Mouse (Mus musculus) frontal cortex, adult 2 months (tissue): ENCODE measurements around the gene Zfp786. TPM values are rescaled to one million over a fixed set of nuclear protein-coding genes. Genes with fewer than 3 reads are reported as not detected.
"Not testable (repeated sequence)": the region's sequence is repeated elsewhere in the genome, so short reads cannot be mapped to it uniquely, and the experiment has no call there.

Experiments
- DNase-seq, 2 experiments: peaks; one replicate each; pipeline ENCODE4 v3.0.0; 2022; ENCODE audit warnings: low spot score in 1 of 2; ENCODE audit errors: extremely low spot score in 1 of 2
- polyA plus RNA-seq: library from polyadenylated mRNA; depleted of rRNA; stranded (reverse); fragments of >200 nt; gene quantifications from 2 replicates; pipeline ENCODE4 v1.2.3, GENCODE M21; 2012; rRNA removed

Gene Zfp786
- polyA plus RNA-seq, 1 experiment = 2.4 TPM

DNA sequence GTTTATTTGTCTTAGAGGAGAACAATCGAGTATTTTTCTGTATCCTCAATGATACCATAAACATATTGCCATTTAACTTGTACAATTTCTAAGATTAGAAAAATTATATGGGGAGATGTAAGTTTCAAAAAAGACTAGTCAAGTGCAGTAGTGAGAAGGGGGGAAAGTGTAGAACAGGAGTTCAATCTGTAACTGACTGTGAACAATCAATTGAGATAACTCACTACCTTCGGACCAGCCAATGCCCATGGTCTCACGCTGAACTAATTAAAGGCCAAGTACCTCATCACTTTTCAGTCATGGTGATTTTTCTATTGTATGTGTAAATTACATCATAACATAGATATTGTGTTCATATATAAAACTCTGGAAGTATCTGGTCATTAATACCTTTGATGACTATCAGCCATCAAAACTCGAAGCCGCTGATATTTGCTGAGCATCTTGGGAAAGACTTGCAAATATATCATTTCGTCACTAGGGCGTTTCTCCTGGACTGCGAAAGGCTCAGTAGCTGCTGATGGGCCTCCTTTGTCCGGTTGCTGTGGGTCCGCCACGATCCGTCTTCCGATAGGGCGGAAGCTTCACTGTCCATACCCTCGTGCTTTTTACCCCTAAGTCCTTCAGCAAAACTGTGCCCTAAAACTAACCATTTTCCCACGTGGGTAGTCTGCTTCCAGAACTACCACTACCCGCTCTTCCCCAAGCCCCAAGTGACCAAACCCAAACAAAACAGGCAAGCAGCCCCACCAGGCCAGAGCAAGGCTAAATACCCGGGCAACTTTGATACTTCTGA is 42.5 kb downstream of the Zfp786 start:
- peak; percentile 75 to 89 for DNase-seq

DNA sequence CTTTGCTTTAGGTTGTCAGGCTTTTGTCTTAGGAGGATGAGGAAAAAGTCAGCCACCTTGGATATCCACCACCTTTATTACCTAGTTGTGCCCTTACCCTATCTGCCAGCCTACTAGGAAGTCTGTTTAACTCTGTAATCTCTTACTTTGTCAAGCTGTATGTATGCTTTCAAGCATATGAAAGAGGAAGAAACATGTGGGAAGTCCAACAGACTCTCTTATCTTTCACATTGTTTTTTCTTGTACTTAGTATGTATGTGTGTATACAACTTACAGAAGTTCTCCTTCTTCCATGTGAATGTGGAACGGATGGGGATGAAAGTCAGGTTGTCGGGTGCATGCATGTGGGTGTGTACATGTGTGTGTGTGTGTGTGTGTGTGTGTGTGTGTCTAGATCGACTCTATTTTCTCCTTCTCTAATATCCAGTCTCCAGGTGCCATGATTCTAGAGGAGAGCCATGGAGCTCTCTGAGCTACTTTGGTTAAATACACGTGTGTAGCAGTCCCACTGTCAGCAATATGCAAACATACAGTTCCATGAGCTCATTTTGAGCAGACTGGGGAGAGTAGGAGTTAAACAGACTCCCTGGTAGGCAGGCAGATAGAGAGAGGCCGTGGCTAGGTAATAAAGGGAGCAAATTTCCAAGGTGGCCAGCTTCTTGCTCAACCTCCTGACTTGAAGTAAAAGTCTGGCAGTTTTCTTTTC is 45.8 kb downstream of the Zfp786 start:
- DNase-seq = no peak

DNA sequence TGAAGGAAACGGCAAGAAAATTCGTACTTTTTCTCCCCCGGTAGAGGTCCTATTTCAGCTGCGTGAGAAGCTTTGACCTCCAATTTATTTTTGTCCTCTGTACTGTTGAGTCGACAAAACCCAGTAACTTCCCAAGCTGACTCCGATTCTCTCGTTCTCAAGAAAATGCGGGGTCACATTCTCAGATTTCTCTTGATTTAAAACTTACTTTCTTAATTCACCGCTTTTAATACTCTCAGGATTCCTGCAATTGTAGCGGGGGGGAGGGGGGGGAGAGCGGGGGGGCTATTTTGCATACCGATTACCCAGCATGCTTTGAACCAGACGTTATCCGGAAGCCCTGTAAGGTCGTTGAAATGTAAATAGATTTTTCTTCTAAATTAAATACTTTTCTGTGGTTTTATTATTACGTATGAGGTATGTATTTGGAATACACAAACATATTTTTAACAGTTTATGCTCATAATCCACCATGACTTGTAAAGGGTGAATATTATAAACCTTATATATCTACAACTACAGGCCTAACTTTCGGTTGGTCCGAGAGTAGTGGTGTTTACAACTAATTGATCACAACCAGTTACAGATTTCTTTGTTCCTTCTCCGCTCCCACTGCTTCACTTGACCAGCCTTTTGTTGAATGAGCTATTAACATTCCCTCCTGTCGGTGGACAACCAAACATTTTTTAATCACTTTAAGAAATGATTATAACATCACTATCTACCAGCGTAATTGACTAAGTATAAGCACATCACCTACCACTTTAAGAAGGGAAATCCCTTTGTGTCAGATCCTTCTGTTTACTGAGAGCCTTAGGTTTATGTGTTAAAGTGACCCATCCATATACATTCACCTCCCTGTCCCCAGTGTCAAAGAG is 49.3 kb downstream of the Zfp786 start:
- DNase-seq = peak in 1 of 2 experiments; percentile 81

DNA sequence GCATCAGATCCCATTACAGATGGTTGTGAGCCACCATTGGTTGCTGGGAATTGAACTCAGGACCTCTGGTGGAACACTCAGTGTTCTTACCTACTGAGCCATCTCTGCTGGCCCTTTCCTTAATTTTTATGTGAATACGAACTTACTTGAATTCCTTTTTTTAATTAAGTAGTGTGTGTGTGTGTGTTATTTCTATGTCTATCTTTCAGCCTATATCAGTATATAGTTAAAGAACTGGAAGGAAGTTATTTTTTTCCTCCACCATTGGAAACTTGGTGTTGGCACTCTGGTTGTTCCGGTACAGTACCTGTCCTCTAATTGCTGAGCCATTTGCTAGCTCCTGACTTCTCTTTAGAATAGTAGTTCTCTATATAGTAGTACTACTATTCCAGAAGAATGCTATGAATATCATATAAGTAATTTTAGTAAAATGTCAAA is 50.1 kb downstream of the Zfp786 start:
- DNase-seq = no peak

DNA sequence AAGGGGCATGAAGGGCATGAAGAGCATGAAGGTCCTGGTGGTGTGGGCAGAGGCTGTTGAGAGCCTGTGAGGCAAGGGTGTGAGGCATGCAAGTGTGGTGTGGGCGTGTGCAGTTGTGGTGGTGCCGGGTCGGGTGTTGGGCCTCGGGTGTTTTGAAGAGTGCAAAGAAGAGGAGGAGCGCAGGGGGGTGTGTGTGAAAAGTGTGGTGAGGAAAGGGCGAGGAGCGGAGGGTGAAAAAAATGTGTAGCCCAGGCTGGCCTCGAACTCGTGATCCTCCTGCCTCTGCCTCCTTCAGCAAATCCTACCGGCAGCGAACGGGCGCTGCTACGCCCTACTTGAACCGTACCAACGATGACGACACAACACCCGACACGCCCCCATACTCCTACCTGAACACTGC is 58.9 kb downstream of the Zfp786 start:
- not testable (repeated sequence) for DNase-seq

DNA sequence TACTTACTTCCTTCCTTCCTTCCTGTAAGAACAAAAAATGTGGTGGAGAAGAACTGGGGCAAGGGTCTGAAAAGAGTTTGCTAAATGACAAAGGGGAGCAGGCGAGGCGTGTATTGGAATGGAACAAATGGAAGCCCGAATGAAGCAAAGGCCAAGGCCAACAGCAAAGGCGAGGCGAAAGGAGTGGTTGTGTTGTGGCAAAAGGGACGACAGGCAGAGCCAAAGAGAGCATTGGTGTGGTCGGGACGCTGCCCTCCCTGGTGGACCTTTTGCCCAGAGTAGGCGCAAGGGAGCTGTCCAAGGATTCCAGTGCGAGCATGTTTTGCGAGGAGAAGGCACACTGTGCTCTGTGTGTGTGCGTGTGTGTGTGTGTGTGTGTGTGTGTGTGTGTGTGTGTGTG is 59.6 kb downstream of the Zfp786 start:
- not testable (repeated sequence) for DNase-seq

DNA sequence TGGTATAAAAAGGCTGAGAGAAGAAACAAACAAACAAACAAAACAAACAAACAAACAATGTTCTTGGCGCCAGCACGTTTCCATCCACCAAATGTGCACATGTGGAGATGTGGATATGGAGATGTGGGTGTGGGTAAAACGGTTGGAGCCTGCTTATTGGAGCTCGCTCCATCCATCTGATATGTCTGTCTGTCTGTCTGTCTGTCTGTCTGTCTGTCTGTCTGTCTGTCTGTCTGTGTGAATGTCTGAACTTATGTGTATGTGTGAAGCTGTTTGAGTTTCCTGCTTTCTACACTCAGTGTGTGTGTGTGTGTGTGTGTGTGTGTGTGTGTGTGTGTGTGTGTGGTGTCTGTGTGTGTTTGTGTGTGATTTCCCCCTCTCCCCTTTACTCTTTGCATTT is 60.8 kb downstream of the Zfp786 start:
- peak in 1 of 2 experiments; percentile 42 for DNase-seq

Other genes starting within 250 kb of the Zfp786 start
- gene Ezh2, start 235.5 kb downstream of the Zfp786 start, polyA plus RNA-seq = 21.1 and 24.6 TPM in 2 replicates
- 35.4 and 36.8 TPM in 2 replicates for gene Pdia4, start 17.4 kb downstream of the Zfp786 start, polyA plus RNA-seq
- gene Zfp398, start 4.8 kb upstream of the Zfp786 start, polyA plus RNA-seq = 14.3 and 15.4 TPM in 2 replicates
- 11.2 and 11.5 TPM in 2 replicates for gene Zfp282, start 46.3 kb upstream of the Zfp786 start, polyA plus RNA-seq
- 10.5 and 12.9 TPM in 2 replicates for gene Zfp212, start 89.6 kb upstream of the Zfp786 start, polyA plus RNA-seq
- 28.6 and 34.0 TPM in 2 replicates for gene Zfp956, start 122.5 kb upstream of the Zfp786 start, polyA plus RNA-seq
- gene Zfp777, start 218.0 kb upstream of the Zfp786 start, polyA plus RNA-seq = 22.9 and 23.1 TPM in 2 replicates